ENCODE assay signal across 19 mouse cellular contexts in genomic region chr9:53450609-53451008, GRCm38 (mm10). TPM values are rescaled to one million over a fixed set of nuclear protein-coding genes. Genes with fewer than 3 reads are reported as not detected.
DNase-seq lines count a peak whose midpoint lies in the region; TF ChIP-seq lines count a peak whose summit lies in the region.
"Had no signal": no experiment of that assay in that cellular context is flagged by ENCODE, and none has a peak within 500 bp of the region (broad histone marks: within the 10 kb centered on the region; RNA-seq: fewer than 3 reads in every experiment).

No protein-coding gene starts in this region.

- DNase-seq in A20 (ENCODE audit: low read depth, low spot score), result peak; percentile 82
- peak; percentile 16 for DNase-seq in MEL (ENCODE audit: low read depth, low spot score)
- DNase-seq in liver, result no peak
- no peak for DNase-seq in adrenal gland, postnatal 10 days
- DNase-seq: adrenal gland, adult 2 months; adrenal gland, adult 8-10 months; adrenal gland, postnatal 14 days; adrenal gland, postnatal 25 days; adrenal gland, postnatal 36 days; B cell, adult 2 months; cerebellum, adult 11 months; cerebellum, adult 11-12 months; cerebellum, adult 18-20 months; cerebellum, adult 2 months; cerebellum, adult 8-10 months; cerebellum, adult 9-10 months had no signal

- H3K9ac ChIP-seq in MEL (ENCODE audit: control insufficient read depth, low read depth, low read length, poor library complexity, severe bottlenecking), result no peak overlapping the region

- H3K27ac ChIP-seq in MEL (ENCODE audit: control insufficient read depth, low read depth, low read length), result peak overlapping the region; percentile 63

- no peak for TF ChIP-seq EP300 in MEL (IDR thresholded peaks at IDR 0.05; ENCODE audit: low read depth in 1 of 2, low read length in 2 of 2)

- TF ChIP-seq RAD21 in MEL (IDR thresholded peaks at IDR 0.05; ENCODE audit: low read depth, low read length), result no peak

- H3K4me3 ChIP-seq in MEL (ENCODE audit: control insufficient read depth in 1 of 2, insufficient read depth in 1 of 2, low read depth in 2 of 2, low read length in 2 of 2), result no peak overlapping the region

- peaks cover 16 to 29% of the 10 kb centered on the region in 2 experiments for H3K36me3 ChIP-seq in MEL (ENCODE audit: control insufficient read depth in 1 of 2, insufficient read depth in 2 of 2, low read length in 2 of 2)

- no peaks in the 10 kb centered on the region for H3K79me2 ChIP-seq in MEL (ENCODE audit: control insufficient read depth, insufficient read depth, low read length, poor library complexity)

- H3K27me3 ChIP-seq in MEL (ENCODE audit: control insufficient read depth in 1 of 2, insufficient read depth in 2 of 2, low read length in 2 of 2), result no peaks in the 10 kb centered on the region
- H3K27me3 ChIP-seq: CH12.LX, Patski had no signal

- H3K9me3 ChIP-seq in MEL (replicated peaks; ENCODE audit: insufficient read depth, low read length), result no peaks in the 10 kb centered on the region
- H3K9me3 ChIP-seq: G1E had no signal

- TF ChIP-seq CTCF in MEL (IDR thresholded peaks at IDR 0.05 in 2 of 3, conservative IDR thresholded peaks at IDR 0.05 in 1 of 3; ENCODE audit: control insufficient read depth in 1 of 3, insufficient read depth in 1 of 3, low read depth in 2 of 3, low read length in 3 of 3, poor library complexity in 1 of 3, severe bottlenecking in 1 of 3), result no peak

- H3K4me1 ChIP-seq in MEL (ENCODE audit: control insufficient read depth in 1 of 2, insufficient read depth in 2 of 2, low read length in 2 of 2), result peaks cover 4 to 25% of the 10 kb centered on the region in 2 experiments

- TF ChIP-seq POLR2A in MEL (IDR thresholded peaks at IDR 0.05; ENCODE audit: control insufficient read depth in 1 of 2, insufficient read depth in 1 of 2, low read depth in 1 of 2, low read length in 2 of 2, poor library complexity in 1 of 2), result no peak

TF ChIP-seq in MEL, 35 proteins besides CTCF, POLR2A, EP300 and RAD21:
- TF ChIP-seq ZNF384 (IDR thresholded peaks at IDR 0.05; ENCODE audit: low read depth, low read length), result peak; percentile 72
- TF ChIP-seq NRF1 (IDR thresholded peaks at IDR 0.05; ENCODE audit: insufficient read depth, low read depth, low read length, poor library complexity, severe bottlenecking), result no peak
- TF ChIP-seq USF2 (IDR thresholded peaks at IDR 0.05; ENCODE audit: borderline replicate concordance in 1 of 2, insufficient read depth in 1 of 2, low read depth in 1 of 2, low read length in 2 of 2), result no peak

RNA-seq across cellular contexts. Expression of gene 4930550C14Rik, which starts 48.5 kb away (rescaled TPM):
- 0.08 TPM in 1 of 2 replicates, not detected in the other for total RNA-seq in MEL (2012; rRNA removed)
- under 1 TPM in 1 of 2 experiments, not detected in 1; 0.08 TPM for polyA plus RNA-seq in MEL (2012; ENCODE audit: insufficient read depth in 1 of 2, insufficient read length in 2 of 2, low read depth in 1 of 2, low replicate concordance in 2 of 2, missing spikeins in 1 of 2)
- total RNA-seq in adrenal gland, postnatal 10 days (2021), result 1 to 10 TPM; 1.6 to 2.0 TPM
- total RNA-seq: G1E had no signal
- polyA plus RNA-seq: G1E had no signal

Comparison
In these comparisons a context has a peak if more than half of its experiments do, and no peak if none do; other contexts are left out.
1. DNase-seq: peak in A20 (single experiment) and MEL (single experiment); none in liver (single experiment) and adrenal gland, postnatal 10 days (single experiment).